Mouse (Mus musculus) intestine, postnatal 0 days (tissue): Measurements from ENCODE around the gene Slc46a2. TPM values are rescaled to one million over a fixed set of nuclear protein-coding genes. Genes with fewer than 3 reads are reported as not detected.

Experiments
- ATAC-seq: fragments of 200-750 bp; cut with Nextera tagmentation; 2 replicates; pipeline ENCODE4 v1.8.0; 2017; ENCODE audit warnings: mild to moderate bottlenecking, moderate TSS enrichment, moderate library complexity
- H3K27ac ChIP-seq: fragments of 300-500 bp; sonication (generic); 2 replicates; pipeline ENCODE4 v1.5.1; 2014; ENCODE audit warnings: mild to moderate bottlenecking, low read depth, low read length, moderate library complexity
- H3K27me3 ChIP-seq: fragments of 300-500 bp; sonication (generic); replicated peaks from 2 replicates; pipeline ENCODE4 v1.6.1; 2014; ENCODE audit warnings: low read length, mixed read lengths; ENCODE audit not compliant: control insufficient read depth, insufficient read depth
- H3K36me3 ChIP-seq: fragments of 300-500 bp; sonication (generic); 2 replicates; pipeline ENCODE4 v1.6.1; 2014; ENCODE audit warnings: mild to moderate bottlenecking, moderate library complexity; ENCODE audit not compliant: control insufficient read depth, insufficient read depth
- H3K4me1 ChIP-seq: fragments of 300-500 bp; sonication (generic); replicated peaks from 2 replicates; pipeline ENCODE4 v1.6.1; 2014; ENCODE audit warnings: antibody characterized with exemption, low read length, mixed read lengths; ENCODE audit not compliant: control insufficient read depth, insufficient read depth
- H3K4me2 ChIP-seq: fragments of 300-500 bp; sonication (generic); replicated peaks from 2 replicates; pipeline ENCODE4 v1.6.1; 2014; ENCODE audit warnings: low read depth, mild to moderate bottlenecking, moderate library complexity
- H3K4me3 ChIP-seq: fragments of 300-500 bp; sonication (generic); 2 replicates; pipeline ENCODE4 v1.5.1; 2014; ENCODE audit warnings: low read depth, low read length
- H3K9ac ChIP-seq: fragments of 300-500 bp; sonication (generic); 2 replicates; pipeline ENCODE4 v1.6.1; 2014; ENCODE audit warnings: mild to moderate bottlenecking, low read depth, low read length
- H3K9me3 ChIP-seq: fragments of 300-500 bp; sonication (generic); 2 replicates; pipeline ENCODE4 v1.6.1; 2016; ENCODE audit warnings: mixed run types; ENCODE audit not compliant: control insufficient read depth
- CTCF ChIP-seq: sonication (generic); IDR thresholded peaks from 2 replicates; pipeline ENCODE4 v1.5.1; 2016; ENCODE audit warnings: low read depth, mild to moderate bottlenecking, control low read depth, antibody characterized with exemption, moderate library complexity
- WGBS: fragments of 180-500 bp; shearing (Covaris S2); extraction: QIAGEN DNeasy Blood & Tissue Kit; methylation state at CpG from one replicate; pipeline ENCODE4 v1.1.7; 2014; 5-methylcytosine and 5-hydroxymethylcytosine counted together
- polyA plus RNA-seq: library from polyadenylated mRNA; unstranded; fragments of >200 nt; fragmentation: Nextera tagmentation; extraction: Ambion mirVana; gene quantifications from 2 replicates; pipeline ENCODE4 v1.2.1, GENCODE M21; 2015

The Slc46a2 gene
- polyA plus RNA-seq, 1 experiment from 2014 or later: not detected

DNA sequence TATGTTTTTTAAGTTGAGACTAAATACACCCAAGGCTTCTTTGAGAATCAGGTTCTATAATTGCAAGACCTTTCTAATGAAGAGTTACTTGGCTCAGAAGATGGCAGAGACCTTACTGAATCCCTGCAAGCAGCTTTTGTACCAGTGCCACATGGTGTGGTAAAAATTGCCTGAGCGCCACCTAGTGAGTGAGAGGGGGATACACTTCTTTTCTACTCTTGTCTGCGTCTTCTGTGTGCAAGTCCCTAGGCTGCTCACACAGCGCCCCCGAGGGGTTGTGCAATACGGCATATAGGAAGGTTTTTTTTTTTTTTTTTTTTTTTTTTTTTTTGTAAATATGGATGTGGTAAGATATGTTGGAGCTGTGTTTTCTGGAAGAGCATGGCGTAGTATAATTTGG is 13.5 kb upstream of the Slc46a2 start:
- H3K9me3 ChIP-seq: no peaks in the 10 kb centered on the region
- no peaks in the 10 kb centered on the region for H3K4me1 ChIP-seq
- H3K27ac ChIP-seq: no peak overlapping the region
- no peak overlapping the region for H3K4me2 ChIP-seq
- H3K9ac ChIP-seq: no peak overlapping the region
- peak; percentile 75 for TF ChIP-seq CTCF
- 15% methylated on average over 6 of the region's 6 CpGs for WGBS
- peak; percentile 57; the same call in 1 of the 2 replicates for ATAC-seq
- H3K4me3 ChIP-seq: no peak overlapping the region
- no peaks in the 10 kb centered on the region for H3K36me3 ChIP-seq
- H3K27me3 ChIP-seq: no peaks in the 10 kb centered on the region

DNA sequence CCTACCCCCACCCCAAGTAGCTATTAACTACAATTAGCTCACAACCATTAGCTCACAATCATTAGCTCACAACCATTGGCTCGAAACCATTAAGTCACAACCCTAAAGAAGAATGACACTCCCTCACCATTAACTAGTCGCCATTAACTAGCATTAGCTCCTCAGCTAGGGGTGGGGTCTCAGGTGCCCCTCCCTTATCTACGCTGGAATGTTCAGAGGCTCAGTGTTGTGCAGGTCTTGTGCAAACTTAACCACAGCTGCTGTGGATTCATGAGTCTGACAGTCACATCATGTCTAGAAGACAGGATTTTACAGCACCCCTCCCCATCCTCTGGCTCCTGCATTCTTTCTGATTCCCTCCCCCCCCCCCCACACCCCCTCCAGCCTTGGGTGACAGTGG is 12.8 kb upstream of the Slc46a2 start:
- no peak for ATAC-seq
- no peaks in the 10 kb centered on the region for H3K27me3 ChIP-seq
- no peaks in the 10 kb centered on the region for H3K4me1 ChIP-seq

DNA sequence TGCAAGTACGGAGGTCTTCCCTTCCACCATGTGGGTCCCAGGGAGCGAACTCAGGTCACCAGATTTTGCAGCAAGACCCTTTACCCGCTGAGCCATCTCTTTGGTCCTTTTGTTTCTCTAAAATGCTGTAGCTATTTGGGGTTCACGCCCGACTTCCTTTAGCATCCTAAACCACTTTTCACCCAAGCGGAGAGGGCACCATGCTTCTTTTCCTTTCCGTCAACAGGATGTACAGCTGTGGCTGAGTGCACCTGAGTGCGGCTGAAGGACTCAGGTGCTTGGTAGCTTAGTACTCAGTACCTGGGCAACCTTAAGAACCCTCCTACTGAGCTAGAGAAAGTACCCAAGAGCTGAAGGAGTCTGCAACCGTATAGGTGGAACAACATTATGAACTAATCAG is 10.2 kb upstream of the Slc46a2 start:
- no peaks in the 10 kb centered on the region for H3K27me3 ChIP-seq
- 89% methylated on average over 9 of the region's 9 CpGs for WGBS
- H3K4me3 ChIP-seq: no peak overlapping the region
- no peaks in the 10 kb centered on the region for H3K9me3 ChIP-seq
- H3K4me2 ChIP-seq: no peak overlapping the region
- no peak overlapping the region for H3K9ac ChIP-seq
- no peak overlapping the region for H3K27ac ChIP-seq
- H3K36me3 ChIP-seq: no peaks in the 10 kb centered on the region
- no peak for TF ChIP-seq CTCF
- H3K4me1 ChIP-seq: no peaks in the 10 kb centered on the region
- ATAC-seq: no peak

More for the DNA sequence above, 12.8 kb upstream of the Slc46a2 start:
- 69% methylated on average over 3 of the region's 3 CpGs for WGBS
- TF ChIP-seq CTCF: no peak
- Histone ChIP-seq H3K27ac (no peak overlapping the region), H3K9ac (no peak overlapping the region), H3K9me3 (no peaks in the 10 kb centered on the region), H3K4me3 (no peak overlapping the region), H3K36me3 (no peaks in the 10 kb centered on the region), H3K4me2 (no peak overlapping the region)

DNA sequence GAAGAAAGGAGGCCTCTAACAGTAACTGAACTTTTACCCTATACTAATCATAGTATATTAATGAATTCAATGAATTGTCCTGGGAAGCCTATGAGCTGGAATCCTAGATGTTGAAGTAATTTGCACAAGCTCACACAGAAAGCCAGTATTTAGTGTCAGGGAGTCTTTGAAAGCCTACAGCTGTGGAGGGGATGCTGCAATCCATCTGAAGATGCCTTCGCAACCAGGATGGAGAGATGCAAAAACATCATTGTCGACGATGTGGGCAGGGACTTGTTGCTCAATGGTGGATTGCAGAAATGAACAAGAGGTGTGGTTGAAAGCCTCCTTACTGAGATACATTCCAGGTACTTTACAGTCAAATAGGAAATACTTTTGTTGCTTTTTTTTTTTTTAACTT is 3.1 kb upstream of the Slc46a2 start:
- no peak for TF ChIP-seq CTCF
- no peaks in the 10 kb centered on the region for H3K4me1 ChIP-seq
- no peak overlapping the region for H3K27ac ChIP-seq
- H3K36me3 ChIP-seq: no peaks in the 10 kb centered on the region
- 95% methylated on average over 3 of the region's 3 CpGs for WGBS
- H3K9me3 ChIP-seq: no peaks in the 10 kb centered on the region
- no peak overlapping the region for H3K4me3 ChIP-seq
- peaks cover 8% of the 10 kb centered on the region; the same call in 1 of the 2 replicates for H3K27me3 ChIP-seq
- H3K4me2 ChIP-seq: no peak overlapping the region
- ATAC-seq: no peak
- H3K9ac ChIP-seq: no peak overlapping the region

DNA sequence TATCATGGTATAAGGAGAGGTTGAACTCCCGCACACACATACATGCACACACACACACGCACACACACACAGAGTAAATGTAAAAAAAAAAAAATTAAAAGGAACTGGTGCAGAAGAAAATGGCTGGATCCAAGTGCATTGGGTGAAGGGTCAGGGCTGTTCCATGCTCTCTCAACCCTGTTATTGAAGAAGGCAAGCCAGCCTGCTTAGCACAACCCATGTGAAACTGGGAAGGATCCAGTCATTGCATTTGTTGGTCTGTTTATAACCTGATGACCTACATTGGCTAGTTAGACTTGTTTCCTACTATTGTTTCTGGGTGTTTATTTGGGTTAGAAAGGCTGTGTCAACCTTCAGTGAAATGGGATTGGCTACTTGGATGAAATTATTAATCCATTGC is 6.1 kb downstream of the Slc46a2 start:
- no peaks in the 10 kb centered on the region for H3K9me3 ChIP-seq
- no peaks in the 10 kb centered on the region for H3K4me1 ChIP-seq
- H3K4me3 ChIP-seq: no peak overlapping the region
- H3K27ac ChIP-seq: no peak overlapping the region
- 90% methylated on average over 2 of the region's 2 CpGs for WGBS
- H3K4me2 ChIP-seq: no peak overlapping the region
- 0 out of 2 replicates have a peak, but pooled peaks cover under 1% of the 10 kb centered on the region for H3K27me3 ChIP-seq
- no peaks in the 10 kb centered on the region for H3K36me3 ChIP-seq
- no peak for TF ChIP-seq CTCF
- no peak overlapping the region for H3K9ac ChIP-seq
- no peak for ATAC-seq

DNA sequence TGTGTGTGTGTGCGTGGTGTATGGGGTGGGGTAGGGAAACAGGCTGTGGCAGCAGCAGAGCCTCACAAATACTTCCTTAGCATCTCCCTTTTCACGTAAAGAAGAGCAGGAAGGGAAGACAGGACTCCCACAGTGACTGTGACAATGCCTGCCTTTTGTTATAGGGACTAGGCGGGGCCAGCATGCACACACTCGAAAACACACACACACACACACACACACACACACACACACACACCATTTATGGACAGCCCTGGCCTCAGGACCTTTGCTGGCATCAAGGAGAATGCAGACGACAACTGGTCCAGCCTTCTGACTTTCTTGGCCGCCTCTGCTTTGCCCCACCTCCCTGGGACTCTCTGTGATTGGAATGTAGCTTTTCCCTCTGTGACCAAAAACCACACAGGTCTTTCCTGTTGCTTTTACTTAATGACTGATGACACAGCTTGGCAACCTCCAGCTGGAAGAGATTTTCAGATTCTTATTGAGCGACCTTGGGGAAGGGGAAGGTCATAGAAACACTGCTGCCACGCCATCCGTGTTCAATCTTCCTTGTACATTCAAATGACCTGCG is 7.1 kb downstream of the Slc46a2 start:
- WGBS: 69% methylated on average over 10 of the region's 10 CpGs
- H3K27ac ChIP-seq: no peak overlapping the region
- H3K9me3 ChIP-seq: no peaks in the 10 kb centered on the region
- no peaks in the 10 kb centered on the region for H3K27me3 ChIP-seq
- no peak for ATAC-seq
- no peak overlapping the region for H3K4me2 ChIP-seq
- no peaks in the 10 kb centered on the region for H3K36me3 ChIP-seq
- H3K9ac ChIP-seq: no peak overlapping the region
- TF ChIP-seq CTCF: no peak
- H3K4me1 ChIP-seq: no peaks in the 10 kb centered on the region
- H3K4me3 ChIP-seq: no peak overlapping the region

DNA sequence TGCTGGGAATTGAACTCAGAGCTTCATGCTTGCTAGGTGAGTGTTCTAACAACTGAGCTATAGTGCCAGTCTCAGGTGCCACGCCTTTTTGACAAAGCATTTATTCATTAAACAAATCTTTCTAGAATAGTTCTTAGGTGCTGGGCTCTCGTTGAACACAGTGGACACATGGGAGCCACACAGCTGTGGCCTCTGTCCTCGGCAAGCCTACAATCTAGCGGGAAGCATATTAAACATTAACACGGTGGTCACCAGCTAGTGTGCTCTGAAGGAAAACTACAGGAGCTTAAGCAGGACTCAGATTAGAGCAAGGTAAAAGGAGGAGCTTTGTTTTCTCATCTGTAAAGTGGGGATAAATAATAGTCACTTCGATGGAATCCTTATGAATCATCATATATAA is 7.8 kb downstream of the Slc46a2 start:
- no peak for TF ChIP-seq CTCF
- no peak overlapping the region for H3K4me2 ChIP-seq
- no peaks in the 10 kb centered on the region for H3K36me3 ChIP-seq
- ATAC-seq: no peak
- no peaks in the 10 kb centered on the region for H3K4me1 ChIP-seq
- no peak overlapping the region for H3K4me3 ChIP-seq
- WGBS: 58% methylated on average over 6 of the region's 6 CpGs
- no peak overlapping the region for H3K9ac ChIP-seq
- H3K27me3 ChIP-seq: no peaks in the 10 kb centered on the region
- H3K27ac ChIP-seq: no peak overlapping the region
- no peaks in the 10 kb centered on the region for H3K9me3 ChIP-seq
